Mouse (Mus musculus) myocyte (in vitro differentiated cells): Measurements from ENCODE around the gene Nmur1. TPM values are rescaled to one million over a fixed set of nuclear protein-coding genes. Genes with fewer than 3 reads are reported as not detected.
A peak's percentile ranks its signal among the peaks of the same experiment; 100 is the strongest.

Source experiments
- H3K27me3 ChIP-seq: one replicate; pipeline ENCODE4 v1.6.1; 2011; ENCODE audit not compliant: control insufficient read depth, insufficient read depth, insufficient read length
- H3K36me3 ChIP-seq: one replicate; pipeline ENCODE4 v1.6.1; 2011; ENCODE audit not compliant: control insufficient read depth, insufficient read depth
- H3K4me2 ChIP-seq: one replicate; pipeline ENCODE4 v1.6.1; 2011; ENCODE audit warnings: low read depth, control low read depth
- H3K4me3 ChIP-seq: one replicate; pipeline ENCODE4 v1.5.1; 2011; ENCODE audit warnings: mild to moderate bottlenecking, control low read depth, moderate library complexity
- H3K79me2 ChIP-seq: one replicate; pipeline ENCODE4 v1.6.1; 2011; ENCODE audit not compliant: control insufficient read depth, insufficient read depth
- H3ac ChIP-seq: one replicate; pipeline ENCODE4 v1.6.1; 2011; ENCODE audit not compliant: control insufficient read depth, insufficient read length
- CEBPB ChIP-seq: IDR thresholded peaks from 2 replicates; pipeline ENCODE4 v1.6.1; 2011; ENCODE audit warnings: mild to moderate bottlenecking, moderate library complexity; ENCODE audit not compliant: poor library complexity, insufficient read depth, severe bottlenecking
- E2F4 ChIP-seq: IDR thresholded peaks from one replicate; pipeline ENCODE4 v1.6.1; 2011; ENCODE audit warnings: mild to moderate bottlenecking, control low read depth, moderate library complexity; ENCODE audit not compliant: insufficient read depth
- MAX ChIP-seq: IDR thresholded peaks from one replicate; pipeline ENCODE4 v1.6.1; 2011; ENCODE audit warnings: low read depth, mild to moderate bottlenecking, control low read depth
- MYOD1 ChIP-seq, 3 experiments: IDR thresholded peaks; one replicate each; pipeline ENCODE4 v1.6.1; 2011; ENCODE audit warnings: control low read depth in 2 of 3, low read depth in 2 of 3, mild to moderate bottlenecking in 2 of 3, moderate library complexity in 1 of 3; ENCODE audit not compliant: insufficient read length in 2 of 3, control insufficient read depth in 1 of 3
- MYOG ChIP-seq, 3 experiments: IDR thresholded peaks; one replicate each; pipeline ENCODE4 v1.6.1; 2011; ENCODE audit warnings: control low read depth in 2 of 3, low read depth in 2 of 3, mild to moderate bottlenecking in 2 of 3; ENCODE audit not compliant: insufficient read length in 2 of 3, control insufficient read depth in 1 of 3, insufficient read depth in 1 of 3
- POLR2A ChIP-seq: IDR thresholded peaks from one replicate; pipeline ENCODE4 v1.6.1; 2011; ENCODE audit warnings: low read depth, mild to moderate bottlenecking, control low read depth, moderate library complexity; ENCODE audit not compliant: insufficient read length
- POLR2AphosphoS2 ChIP-seq: IDR thresholded peaks from one replicate; pipeline ENCODE4 v1.6.1; 2011; ENCODE audit warnings: low read depth, control low read depth; ENCODE audit not compliant: insufficient read length
- REST ChIP-seq: IDR thresholded peaks from one replicate; pipeline ENCODE4 v1.6.1; 2011; ENCODE audit warnings: mild to moderate bottlenecking, control low read depth, moderate library complexity; ENCODE audit not compliant: insufficient read depth, insufficient read length
- SRF ChIP-seq: IDR thresholded peaks from one replicate; pipeline ENCODE4 v1.6.1; 2011; ENCODE audit warnings: low read depth; ENCODE audit not compliant: control insufficient read depth, insufficient read length
- TCF12 ChIP-seq: IDR thresholded peaks from one replicate; pipeline ENCODE4 v1.6.1; 2011; ENCODE audit warnings: mild to moderate bottlenecking, control low read depth; ENCODE audit not compliant: poor library complexity, insufficient read depth, severe bottlenecking
- TCF3 ChIP-seq: IDR thresholded peaks from one replicate; pipeline ENCODE4 v1.6.1; 2011; ENCODE audit warnings: low read depth, control low read depth; ENCODE audit not compliant: insufficient read length
- USF1 ChIP-seq: IDR thresholded peaks from one replicate; pipeline ENCODE4 v1.6.1; 2011; ENCODE audit warnings: low read depth, mild to moderate bottlenecking, control low read depth, moderate library complexity
- polyA plus RNA-seq: library from polyadenylated mRNA; unstranded; fragments of >200 nt; fragmentation: generic; extraction: Trizol; gene quantifications from one replicate; pipeline ENCODE4 v1.2.1, GENCODE M21; 2012; ENCODE audit warnings: missing spikeins

Nmur1 gene
- polyA plus RNA-seq, 1 experiment, result not detected

GRCm38 (mm10) chr1:86443386-86444172 lies 17.6 kb upstream of the Nmur1 start:
- no peaks in the 10 kb centered on the region for H3K36me3 ChIP-seq
- peak overlapping the region; percentile 92 for H3ac ChIP-seq
- no peaks in the 10 kb centered on the region for H3K27me3 ChIP-seq
- H3K79me2 ChIP-seq, result no peaks in the 10 kb centered on the region
- peak overlapping the region; percentile 94 for H3K4me2 ChIP-seq
- TF ChIP-seq REST (no peak), MYOG (IDR thresholded peaks at IDR 0.05; ENCODE audit: control insufficient read depth in 1 of 3, insufficient read depth in 1 of 3, insufficient read length in 2 of 3, low read depth in 2 of 3) (no peak), E2F4 (no peak), MYOD1 (IDR thresholded peaks at IDR 0.05; ENCODE audit: control insufficient read depth in 1 of 3, insufficient read length in 2 of 3, low read depth in 2 of 3) (no peak), TCF12 (no peak), POLR2A (no peak), SRF (no peak), POLR2AphosphoS2 (no peak), TCF3 (no peak), MAX (no peak), USF1 (no peak), CEBPB (no peak)
- peak overlapping the region; percentile 50 for H3K4me3 ChIP-seq

DNA sequence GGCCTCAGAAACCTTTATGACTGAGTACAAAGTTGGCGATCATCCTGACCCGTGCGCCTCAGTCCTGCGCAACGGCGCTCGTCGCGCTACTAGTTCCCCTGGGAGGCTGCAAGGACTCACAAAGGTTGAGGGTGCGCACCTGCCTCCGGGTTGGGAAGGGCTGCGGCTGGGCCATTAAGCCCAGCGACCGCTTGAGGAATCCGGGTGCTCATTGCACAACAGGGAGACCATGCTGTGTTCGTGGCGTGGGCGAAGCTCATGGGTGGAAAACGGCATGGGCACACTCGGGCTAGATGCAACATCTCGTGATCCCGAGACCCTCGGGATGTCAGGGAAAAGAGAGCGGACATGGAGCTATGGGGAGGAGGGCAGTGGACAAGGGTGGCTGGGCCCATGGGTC lies 16.8 kb upstream of the Nmur1 start:
- peak in 1 of 3 experiments; percentile 71 for TF ChIP-seq MYOD1 (IDR thresholded peaks at IDR 0.05; ENCODE audit: control insufficient read depth in 1 of 3, insufficient read length in 2 of 3, low read depth in 2 of 3)
- TF ChIP-seq SRF, result no peak
- no peak for TF ChIP-seq REST
- peak in 1 of 3 experiments; percentile 60 for TF ChIP-seq MYOG (IDR thresholded peaks at IDR 0.05; ENCODE audit: control insufficient read depth in 1 of 3, insufficient read depth in 1 of 3, insufficient read length in 2 of 3, low read depth in 2 of 3)
- TF ChIP-seq POLR2AphosphoS2, result peak; percentile 54
- TF ChIP-seq USF1, result no peak
- TF ChIP-seq CEBPB, result peak; percentile 83
- peak overlapping the region; percentile 94 for H3K4me2 ChIP-seq
- H3ac ChIP-seq, result peak overlapping the region; percentile 92
- H3K36me3 ChIP-seq, result no peaks in the 10 kb centered on the region
- H3K79me2 ChIP-seq, result no peaks in the 10 kb centered on the region
- no peaks in the 10 kb centered on the region for H3K27me3 ChIP-seq
- H3K4me3 ChIP-seq, result peak overlapping the region; percentile 50

GRCm38 (mm10) chr1:86441980-86442831 lies 16.2 kb upstream of the Nmur1 start:
- TF ChIP-seq MYOD1 (IDR thresholded peaks at IDR 0.05; ENCODE audit: control insufficient read depth in 1 of 3, insufficient read length in 2 of 3, low read depth in 2 of 3) (peak in 1 of 3 experiments; percentile 47), MAX (peak; percentile 56), USF1 (no peak), TCF3 (peak; percentile 8), SRF (no peak), REST (no peak), POLR2A (peak; percentile 70), CEBPB (no peak), POLR2AphosphoS2 (peak; percentile 84), TCF12 (no peak), E2F4 (peak; percentile 25), MYOG (IDR thresholded peaks at IDR 0.05; ENCODE audit: control insufficient read depth in 1 of 3, insufficient read depth in 1 of 3, insufficient read length in 2 of 3, low read depth in 2 of 3) (no peak)

DNA sequence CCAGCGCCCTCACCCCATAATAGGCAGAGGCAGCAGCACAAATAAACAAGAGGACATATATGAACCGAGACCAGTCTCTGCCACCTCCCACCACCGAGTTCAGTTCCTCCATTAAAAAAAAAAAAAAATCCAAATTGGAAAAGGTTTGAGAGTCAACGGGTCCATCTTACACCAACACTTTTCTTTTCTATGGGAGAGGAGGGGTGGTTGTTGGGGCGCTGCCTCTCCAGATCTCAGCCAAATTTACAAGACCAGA lies 15.6 kb upstream of the Nmur1 start:
- Histone ChIP-seq H3ac (peak overlapping the region; percentile 92), H3K4me2 (peak overlapping the region; percentile 94), H3K4me3 (peak overlapping the region; percentile 50), H3K79me2 (no peaks in the 10 kb centered on the region), H3K27me3 (no peaks in the 10 kb centered on the region), H3K36me3 (no peaks in the 10 kb centered on the region)
- TF ChIP-seq USF1, result no peak
- no peak for TF ChIP-seq POLR2AphosphoS2
- no peak for TF ChIP-seq TCF3
- TF ChIP-seq MYOG (IDR thresholded peaks at IDR 0.05; ENCODE audit: control insufficient read depth in 1 of 3, insufficient read depth in 1 of 3, insufficient read length in 2 of 3, low read depth in 2 of 3), result no peak

More at GRCm38 (mm10) chr1:86441980-86442831, 16.2 kb upstream of the Nmur1 start:
- H3K4me3 ChIP-seq, result peak overlapping the region; percentile 50
- H3ac ChIP-seq, result peak overlapping the region; percentile 92
- H3K27me3 ChIP-seq, result no peaks in the 10 kb centered on the region
- H3K79me2 ChIP-seq, result no peaks in the 10 kb centered on the region
- no peaks in the 10 kb centered on the region for H3K36me3 ChIP-seq
- H3K4me2 ChIP-seq, result peak overlapping the region; percentile 94
